ENCODE assay signal across 9 mouse cellular contexts in genomic region chr12:56534651-56535326, GRCm38 (mm10). TPM values are rescaled to one million over a fixed set of nuclear protein-coding genes. Genes with fewer than 3 reads are reported as not detected.
A peak's percentile ranks its signal among the peaks of the same experiment; 100 is the strongest.
DNase-seq lines count a peak whose midpoint lies in the region; ATAC-seq lines count a peak whose summit lies in the region.
"Had no signal": no experiment of that assay in that cellular context is flagged by ENCODE, and none has a peak within 500 bp of the region (broad histone marks: within the 10 kb centered on the region; RNA-seq: fewer than 3 reads in every experiment).

No protein-coding gene starts in this region.

- H3K27ac ChIP-seq in heart, embryonic 13.5 days (replicated peaks), result no peak overlapping the region
- peak overlapping the region; percentile 75 for H3K27ac ChIP-seq in forebrain, embryonic 15.5 days (replicated peaks)
- H3K27ac ChIP-seq in liver, embryonic 16.5 days (ENCODE audit: low read length), result no peak overlapping the region
- H3K27ac ChIP-seq in neural tube, embryonic 15.5 days (replicated peaks), result no peak overlapping the region

- peak overlapping the region; percentile 69 for H3K4me2 ChIP-seq in heart, embryonic 13.5 days
- H3K4me2 ChIP-seq in forebrain, embryonic 15.5 days (replicated peaks), result peak overlapping the region; percentile 38
- no peak overlapping the region for H3K4me2 ChIP-seq in liver, embryonic 16.5 days (ENCODE audit: low read depth, low read length)
- peak overlapping the region; percentile 47 for H3K4me2 ChIP-seq in neural tube, embryonic 15.5 days

- under 1% methylated on average over 62 of the region's 62 CpGs for WGBS in heart, embryonic 13.5 days
- 2% methylated on average over 62 of the region's 62 CpGs for WGBS in forebrain, embryonic 15.5 days
- WGBS in liver, embryonic 16.5 days (ENCODE audit: insufficient replicate concordance), result 1% methylated on average over 62 of the region's 62 CpGs
- 1% methylated on average over 62 of the region's 62 CpGs for WGBS in neural tube, embryonic 15.5 days

- DNase-seq in heart, postnatal 4 days, result no peak
- no peak for DNase-seq in thymus, postnatal 0 days (ENCODE audit: low spot score)
- no peak for DNase-seq in left cerebral cortex, adult 9 months (ENCODE audit: low spot score in 2 of 2)
- DNase-seq in kidney, adult 8-10 months, result no peak

- no peak for ATAC-seq in heart, embryonic 13.5 days (ENCODE audit: extremely low read depth, insufficient number of reproducible peaks, low FRiP score, low TSS enrichment)
- peak; percentile 23; the same call in 1 of the 2 replicates for ATAC-seq in forebrain, embryonic 15.5 days (replicated peaks)
- ATAC-seq in liver, embryonic 16.5 days (ENCODE audit: low read depth), result no peak
- peak; percentile 14; the same call in 1 of the 2 replicates for ATAC-seq in neural tube, embryonic 15.5 days (ENCODE audit: low FRiP score)

- H3K27me3 ChIP-seq in heart, embryonic 13.5 days (replicated peaks), result peaks cover 97% of the 10 kb centered on the region
- H3K27me3 ChIP-seq in forebrain, embryonic 15.5 days, result peaks cover 82% of the 10 kb centered on the region
- peaks cover 98% of the 10 kb centered on the region for H3K27me3 ChIP-seq in liver, embryonic 16.5 days (ENCODE audit: control insufficient read depth, insufficient read depth, low read depth, low read length)
- H3K27me3 ChIP-seq in neural tube, embryonic 15.5 days (replicated peaks), result peaks cover 96% of the 10 kb centered on the region

- H3K4me1 ChIP-seq in heart, embryonic 13.5 days, result peaks cover 29% of the 10 kb centered on the region
- H3K4me1 ChIP-seq in forebrain, embryonic 15.5 days, result peaks cover 27% of the 10 kb centered on the region
- H3K4me1 ChIP-seq in liver, embryonic 16.5 days (ENCODE audit: control insufficient read depth, low read depth, low read length), result no peaks in the 10 kb centered on the region
- peaks cover 25% of the 10 kb centered on the region for H3K4me1 ChIP-seq in neural tube, embryonic 15.5 days

- no peaks in the 10 kb centered on the region for H3K9me3 ChIP-seq in heart, embryonic 13.5 days
- H3K9me3 ChIP-seq in forebrain, embryonic 15.5 days, result no peaks in the 10 kb centered on the region
- H3K9me3 ChIP-seq in liver, embryonic 16.5 days (replicated peaks; ENCODE audit: control insufficient read depth, low read length), result no peaks in the 10 kb centered on the region
- H3K9me3 ChIP-seq in neural tube, embryonic 15.5 days (replicated peaks), result no peaks in the 10 kb centered on the region

- no peaks in the 10 kb centered on the region for H3K36me3 ChIP-seq in heart, embryonic 13.5 days
- no peaks in the 10 kb centered on the region for H3K36me3 ChIP-seq in forebrain, embryonic 15.5 days
- no peaks in the 10 kb centered on the region for H3K36me3 ChIP-seq in liver, embryonic 16.5 days (ENCODE audit: control insufficient read depth, insufficient read depth)
- no peaks in the 10 kb centered on the region for H3K36me3 ChIP-seq in neural tube, embryonic 15.5 days

- H3K4me3 ChIP-seq in heart, embryonic 13.5 days, result peak overlapping the region; percentile 44
- peak overlapping the region; percentile 35 for H3K4me3 ChIP-seq in forebrain, embryonic 15.5 days
- H3K4me3 ChIP-seq in liver, embryonic 16.5 days (ENCODE audit: low read depth, low read length), result peak overlapping the region; percentile 15; the same call in 1 of the 2 replicates
- H3K4me3 ChIP-seq in neural tube, embryonic 15.5 days (replicated peaks), result peak overlapping the region; percentile 22

- H3K9ac ChIP-seq in heart, embryonic 13.5 days, result peak overlapping the region; percentile 15; the same call in 1 of the 2 replicates
- H3K9ac ChIP-seq in forebrain, embryonic 15.5 days (replicated peaks), result peak overlapping the region; percentile 2; the same call in 1 of the 2 replicates
- no peak overlapping the region for H3K9ac ChIP-seq in liver, embryonic 16.5 days (ENCODE audit: low read depth, low read length)
- no peak overlapping the region for H3K9ac ChIP-seq in neural tube, embryonic 15.5 days (replicated peaks)

RNA-seq across cellular contexts. Expression of gene Nkx2-1, which starts 1.9 kb away (rescaled TPM):
- 1.6 and 2.8 TPM in 2 replicates for polyA plus RNA-seq in heart, embryonic 13.5 days (2015; fragmentation: Nextera tagmentation; extraction: Ambion mirVana)
- total RNA-seq in heart, postnatal 4 days (2021), result not detected
- polyA plus RNA-seq in forebrain, embryonic 15.5 days (2015; fragmentation: Nextera tagmentation; extraction: Ambion mirVana), result 8.2 and 11.0 TPM in 2 replicates
- polyA plus RNA-seq in liver, embryonic 16.5 days (2015; fragmentation: Nextera tagmentation; extraction: Ambion mirVana), result not detected in 2 replicates
- polyA plus RNA-seq in neural tube, embryonic 15.5 days (2015; fragmentation: Nextera tagmentation; extraction: Ambion mirVana), result not detected in 2 replicates
- polyA plus RNA-seq in thymus, postnatal 0 days (2015; fragmentation: Nextera tagmentation; extraction: Ambion mirVana), result 0.05 TPM in 1 of 2 replicates, not detected in the other
- total RNA-seq: liver, adult 2 months had no signal

Comparison
In these comparisons a context has a peak if more than half of its experiments do, and no peak if none do; other contexts are left out.
1. ATAC-seq: peak in forebrain, embryonic 15.5 days (single experiment) and neural tube, embryonic 15.5 days (single experiment); none in heart, embryonic 13.5 days (single experiment) and liver, embryonic 16.5 days (single experiment).
2. H3K9ac ChIP-seq: peak in heart, embryonic 13.5 days (single experiment) and forebrain, embryonic 15.5 days (single experiment); none in liver, embryonic 16.5 days (single experiment) and neural tube, embryonic 15.5 days (single experiment).
3. Peak in every context shown above with its lines, with median percentiles within 50 percentile points of each other: H3K4me3 ChIP-seq.